Mouse (Mus musculus) adrenal gland, adult 18-20 months (tissue): ENCODE data around the gene Katnal1. TPM values are rescaled to one million over a fixed set of nuclear protein-coding genes. Genes with fewer than 3 reads are reported as not detected.

Source experiments
- DNase-seq, 2 experiments: peaks; one replicate each; pipeline ENCODE4 v3.0.0; 2021 to 2022; ENCODE audit warnings: low spot score in 2 of 2
- total RNA-seq, 2 experiments: library from RNA; stranded (reverse); gene quantifications; 1 replicate in 1 of 2; 2 replicates in 1 of 2; pipeline ENCODE4 v1.2.3; 2021

Gene Katnal1
- total RNA-seq, 2 experiments from 2014 or later = 5.8 to 8.3 TPM

DNA sequence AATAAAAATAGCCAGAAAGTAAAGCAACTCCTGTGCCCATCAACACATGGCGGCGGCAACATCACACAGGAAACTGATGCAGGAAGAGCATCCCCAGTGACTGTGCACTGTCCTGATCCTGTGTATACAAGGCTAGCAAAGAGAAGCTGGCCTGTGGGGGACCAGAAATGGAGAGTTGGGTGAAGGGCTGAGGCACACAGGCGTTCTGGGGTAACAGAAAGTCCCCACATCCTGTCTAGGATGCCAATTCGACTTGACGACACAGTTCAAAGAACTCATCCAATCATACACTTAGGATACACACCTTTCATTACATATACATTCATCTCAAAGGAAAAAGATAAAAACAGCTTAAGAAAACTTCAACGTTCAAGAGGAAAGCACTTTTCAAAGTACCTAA is 41.1 kb downstream of the Katnal1 start:
- DNase-seq = no peak

DNA sequence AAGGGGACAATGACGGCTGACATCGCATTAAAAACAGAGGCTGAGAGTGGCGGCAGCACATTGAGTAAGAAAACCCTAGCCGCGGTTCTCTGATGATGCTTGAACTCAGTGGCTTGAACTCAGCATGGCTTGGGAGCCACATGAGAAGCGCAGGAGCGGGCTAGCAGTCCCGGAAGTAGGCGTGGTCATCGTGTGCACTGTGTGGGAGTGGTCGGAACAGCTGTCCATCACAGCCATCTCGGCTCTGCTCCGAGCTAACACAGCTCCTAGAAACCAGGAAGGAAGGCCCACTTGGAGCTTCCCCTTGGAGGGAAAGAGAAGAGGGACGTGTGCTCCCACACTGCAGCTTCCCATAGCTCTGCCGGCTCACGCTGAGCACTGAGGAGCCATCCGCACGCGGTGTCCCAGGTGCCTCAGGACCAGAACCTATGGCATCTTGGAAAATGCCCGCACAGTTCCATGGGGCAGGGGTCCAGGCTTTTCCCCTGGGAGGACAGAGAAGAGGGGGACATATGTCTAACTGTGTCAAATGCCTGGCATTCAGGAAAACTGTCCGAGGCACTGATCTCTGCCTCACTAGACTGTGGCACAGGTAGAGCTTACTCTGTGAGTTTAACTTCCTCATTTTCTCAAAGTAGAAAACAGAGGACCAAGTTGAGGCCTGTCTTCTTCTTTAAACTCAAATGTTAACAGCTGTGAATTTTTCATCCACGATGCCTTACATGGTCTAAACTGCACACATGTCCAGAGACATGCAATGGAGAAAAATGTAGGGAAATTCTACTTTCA is 43.1 kb downstream of the Katnal1 start:
- DNase-seq = no peak

DNA sequence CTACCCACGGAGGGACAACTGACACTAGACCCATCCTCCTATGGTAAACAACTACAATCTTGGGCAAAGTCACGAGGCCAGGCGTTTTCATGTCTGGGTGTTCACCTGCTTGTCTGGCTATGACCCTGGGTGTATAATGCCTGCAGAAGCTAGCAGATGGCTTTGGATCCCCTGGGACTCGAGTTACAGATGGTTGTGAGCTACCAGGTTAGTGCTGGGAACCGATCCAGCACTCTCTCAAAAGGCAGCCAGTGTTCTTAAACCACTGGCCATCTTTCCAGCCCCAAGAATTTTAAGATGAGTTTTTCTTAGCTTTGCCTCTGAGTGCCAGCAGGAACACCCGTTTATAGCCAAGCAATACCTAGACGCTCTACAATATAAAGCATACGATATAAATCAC is 45.4 kb downstream of the Katnal1 start:
- DNase-seq = no peak

DNA sequence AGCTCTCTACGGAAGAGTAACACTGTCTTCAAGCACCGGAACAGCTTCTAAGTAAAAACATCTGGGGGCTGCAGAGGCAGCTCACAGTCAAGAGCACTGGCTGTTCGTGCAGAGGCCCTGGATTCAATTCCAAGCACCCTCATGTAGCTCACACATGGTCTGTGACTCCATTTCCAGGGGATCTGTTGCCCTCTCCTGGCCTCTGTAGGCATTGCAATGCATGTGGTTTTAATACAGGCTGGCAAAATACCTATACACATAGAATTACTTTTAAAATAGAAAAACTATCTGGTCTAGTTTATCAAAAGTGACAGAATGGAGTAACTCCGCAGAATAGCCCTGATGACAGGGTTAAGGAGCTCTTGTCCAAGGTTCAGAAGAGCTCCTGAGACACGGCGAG is 49.9 kb downstream of the Katnal1 start:
- DNase-seq = no peak

DNA sequence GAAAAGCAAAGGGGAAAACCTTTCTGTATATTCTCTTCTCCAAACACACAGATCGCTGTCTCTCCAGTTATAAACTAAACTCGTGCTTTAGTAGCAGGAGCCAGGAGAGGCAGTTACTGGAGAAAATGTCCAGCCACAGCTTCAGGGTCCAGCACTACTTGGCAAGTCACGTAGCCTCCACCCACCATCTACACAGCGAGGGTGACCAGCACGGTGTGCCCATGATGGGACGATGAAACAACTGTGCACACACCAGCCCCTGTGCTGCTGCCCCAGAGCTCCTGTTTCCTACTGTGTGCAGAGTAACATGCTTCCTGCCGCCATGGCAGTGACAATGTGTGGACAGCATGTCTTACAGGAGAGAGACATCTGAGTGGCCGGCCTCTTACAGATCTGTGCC is 56.0 kb downstream of the Katnal1 start:
- no peak for DNase-seq

DNA sequence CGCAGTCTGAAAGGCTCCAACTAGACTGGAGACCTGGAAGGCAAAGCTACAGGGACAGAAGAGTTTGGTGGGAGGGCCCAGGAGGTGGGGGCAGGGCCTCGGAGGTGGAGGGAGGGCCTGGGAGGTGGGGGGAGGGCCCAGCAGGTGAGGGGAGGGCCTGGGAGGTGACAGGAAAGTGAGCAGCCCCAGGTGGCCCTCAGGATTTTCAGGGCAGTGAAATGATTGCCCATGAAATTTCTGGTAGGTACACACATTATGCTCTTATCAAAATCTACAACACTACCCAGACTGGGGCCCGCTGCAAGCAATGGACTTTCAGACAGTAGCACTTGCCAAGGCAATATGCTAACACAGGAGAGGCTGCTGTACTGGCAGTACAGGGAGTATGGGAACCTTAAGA is 59.5 kb downstream of the Katnal1 start:
- no peak for DNase-seq

DNA sequence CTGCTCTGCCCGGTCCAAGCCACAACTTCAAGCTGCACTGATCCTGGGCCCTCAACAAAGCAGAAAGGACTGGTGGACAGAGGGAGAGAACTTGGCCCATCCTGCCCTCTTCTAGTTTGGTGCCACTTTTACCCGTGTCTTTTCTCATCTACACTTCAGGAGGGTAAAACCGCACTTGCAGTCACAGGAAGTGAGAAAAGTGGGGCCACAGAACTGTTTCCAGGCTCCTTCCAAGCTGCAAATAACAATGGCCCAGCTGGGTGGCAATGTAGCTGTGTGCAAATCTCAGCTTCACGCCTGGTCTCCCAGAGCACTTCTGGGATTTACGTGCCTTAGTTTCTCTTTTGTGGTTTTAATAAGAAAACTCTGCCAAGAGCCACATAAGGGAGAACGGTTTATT is 61.4 kb downstream of the Katnal1 start:
- no peak for DNase-seq

DNA sequence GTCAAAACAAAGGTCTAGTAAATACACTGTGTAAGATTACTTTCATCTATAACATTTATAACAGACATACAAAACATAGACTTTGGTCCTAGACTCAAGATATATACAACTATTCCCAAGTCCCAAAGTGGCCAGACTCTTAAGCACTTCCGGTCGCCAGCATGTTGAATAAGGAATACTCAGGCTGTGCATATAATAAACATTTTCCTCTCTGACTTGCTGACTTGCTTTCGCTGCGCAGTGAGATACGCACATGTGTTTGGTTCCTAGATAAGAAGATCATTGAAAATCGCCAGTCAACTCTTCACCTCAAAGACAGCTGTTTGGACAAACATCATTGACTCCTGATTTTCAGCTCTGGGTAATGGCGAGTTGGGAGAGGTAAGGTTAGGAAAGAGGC is 61.9 kb downstream of the Katnal1 start:
- no peak for DNase-seq

DNA sequence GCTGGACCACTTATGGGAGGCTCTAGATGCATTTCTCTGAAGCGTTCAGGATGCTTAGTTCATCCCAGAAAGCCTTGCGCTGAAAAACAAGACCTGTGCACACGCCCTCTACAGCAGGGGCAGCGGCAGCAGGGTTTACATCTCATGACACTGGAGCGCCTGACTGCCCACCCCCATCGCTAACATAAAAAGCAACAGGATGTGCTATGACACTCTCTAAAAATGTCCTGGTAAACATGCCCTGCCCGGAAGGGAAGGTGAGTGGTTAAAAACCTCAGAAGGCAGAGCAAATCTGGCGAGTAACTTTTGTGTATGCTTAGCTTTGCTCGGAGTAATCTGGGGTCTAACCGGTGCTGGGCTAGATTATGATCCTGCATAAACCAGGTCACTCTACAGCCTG is 62.5 kb downstream of the Katnal1 start:
- no peak for DNase-seq

DNA sequence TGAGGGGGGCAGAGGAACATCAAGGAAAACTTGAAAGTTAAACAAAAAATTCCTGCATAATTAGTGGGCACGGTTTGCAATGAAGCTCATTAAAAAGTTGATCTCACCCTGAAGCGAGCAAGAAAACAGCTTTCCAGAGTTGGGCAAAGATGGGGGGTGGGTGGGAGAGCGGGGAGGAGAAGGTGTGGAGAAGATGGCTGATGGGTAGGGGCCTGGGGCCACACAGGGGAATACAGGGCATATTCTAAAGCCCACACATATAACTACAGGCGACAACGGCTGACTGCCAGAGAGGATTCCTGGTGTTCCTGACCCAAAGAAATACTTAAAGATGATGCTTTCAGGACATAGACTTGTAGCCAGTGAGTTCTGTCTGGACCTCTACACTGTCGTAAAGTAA is 65.7 kb downstream of the Katnal1 start:
- DNase-seq = no peak

DNA sequence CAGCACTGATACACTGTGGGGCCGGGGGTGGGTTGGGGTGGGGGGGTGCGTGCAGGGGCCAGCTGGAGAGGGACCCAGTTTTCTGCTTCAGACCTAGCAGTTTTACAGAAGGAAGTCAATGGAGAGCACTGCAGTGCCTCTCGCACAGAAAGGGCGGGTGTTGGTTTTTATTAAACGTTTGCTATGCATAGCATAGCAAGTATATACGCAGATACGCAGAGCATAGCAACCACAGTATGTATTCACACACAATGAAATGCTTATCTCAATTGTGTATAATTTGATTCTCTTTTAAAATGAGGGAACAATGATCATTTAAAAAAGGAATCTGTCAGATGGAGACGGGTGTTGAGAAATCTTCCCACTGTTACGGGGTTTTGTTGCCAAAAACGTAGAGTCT is 66.3 kb downstream of the Katnal1 start:
- no peak for DNase-seq

DNA sequence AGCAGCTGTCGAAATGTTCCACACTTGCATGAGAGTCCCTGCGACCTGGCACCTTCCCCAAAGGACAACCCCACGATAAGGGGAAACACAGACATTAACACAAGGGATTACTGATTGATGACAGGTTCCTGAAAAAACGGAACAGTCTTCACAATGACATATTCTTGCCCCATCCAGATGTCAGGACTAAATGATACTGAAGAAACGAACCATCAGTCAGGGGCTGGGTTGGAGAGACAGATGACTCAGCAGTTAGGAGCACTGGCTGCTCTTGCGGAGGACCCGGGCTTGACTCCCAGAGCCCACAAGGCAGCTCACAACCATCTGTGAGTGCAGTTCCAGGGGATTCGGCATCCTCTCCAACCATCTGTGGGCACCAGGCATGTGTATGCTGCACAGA is 67.0 kb downstream of the Katnal1 start:
- no peak for DNase-seq

DNA sequence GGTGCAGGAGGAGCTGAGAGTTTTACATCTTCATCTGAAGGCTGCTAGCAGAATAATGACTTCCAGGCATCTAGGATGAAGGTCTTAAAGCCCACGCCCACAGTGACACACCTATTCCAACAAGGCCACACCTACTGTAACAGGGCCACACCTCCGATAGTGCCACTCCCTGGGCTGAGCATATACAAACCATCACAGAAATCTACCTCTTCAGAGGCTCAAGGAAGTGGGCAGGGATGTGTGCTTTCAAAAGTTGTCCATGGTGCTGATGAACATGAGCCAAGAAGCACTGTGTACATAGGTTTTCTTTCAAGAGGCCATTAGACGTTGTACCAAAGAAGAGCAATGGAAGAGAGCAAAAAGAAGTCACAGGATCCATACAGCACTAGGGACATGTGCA is 71.6 kb downstream of the Katnal1 start:
- no peak for DNase-seq

DNA sequence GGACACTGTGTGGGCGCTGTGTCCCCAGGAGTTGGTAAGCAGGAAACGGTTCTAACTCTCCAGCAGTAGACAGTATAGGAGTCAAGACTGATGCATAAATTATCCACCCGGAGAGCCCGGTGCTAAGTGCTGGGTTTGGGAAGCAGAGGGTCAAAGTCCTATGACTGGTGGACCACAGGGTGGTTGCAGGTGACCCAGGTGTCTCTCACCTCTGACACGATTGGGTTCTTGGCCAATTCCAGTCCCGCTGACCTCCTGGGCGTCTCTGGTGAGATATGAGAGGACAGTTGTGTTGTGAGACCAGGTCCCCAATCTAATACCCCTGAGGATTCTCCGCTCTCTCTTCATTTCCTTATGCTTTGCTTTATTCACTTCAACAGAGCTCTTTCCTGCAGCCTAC is 74.1 kb downstream of the Katnal1 start:
- DNase-seq = no peak

DNA sequence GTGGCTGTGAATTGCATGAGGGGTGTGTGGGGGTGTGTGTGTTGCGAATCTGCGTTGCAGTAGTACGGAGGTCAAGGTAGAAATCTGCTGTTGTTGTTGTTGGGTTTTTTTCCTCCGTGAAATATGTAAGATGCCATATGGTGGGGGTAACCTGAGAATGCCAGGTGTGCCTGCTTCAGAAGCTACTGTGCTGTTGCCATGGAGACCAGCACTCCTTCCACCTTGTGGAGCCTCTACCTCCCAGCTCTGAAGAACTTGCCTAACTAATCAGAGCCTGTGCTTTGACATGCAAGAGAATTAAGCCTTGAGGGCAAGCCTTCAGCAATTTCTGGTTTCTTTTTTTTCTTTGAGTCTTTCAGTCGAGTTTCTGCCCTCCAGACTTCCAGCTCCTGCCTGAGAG is 75.0 kb downstream of the Katnal1 start:
- no peak for DNase-seq

DNA sequence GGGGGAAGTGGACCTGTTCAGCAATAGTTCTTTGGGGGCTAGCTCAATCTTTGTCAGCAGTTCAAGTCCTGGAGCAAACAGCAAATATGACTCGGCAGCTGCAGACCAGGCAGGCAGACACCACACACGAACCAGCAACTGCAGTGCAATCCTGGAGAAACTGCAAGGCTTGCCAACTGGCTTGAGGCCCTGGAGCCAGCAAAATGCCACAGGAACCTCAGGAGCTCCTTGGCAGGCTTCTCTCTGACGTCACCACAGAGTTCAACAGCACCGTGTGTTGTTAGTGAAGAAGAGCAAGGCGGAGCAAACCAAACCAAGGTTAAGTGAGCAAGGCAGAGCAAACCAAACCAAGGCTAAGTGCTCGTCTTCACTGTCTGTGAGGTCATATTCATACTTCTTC is 79.6 kb downstream of the Katnal1 start:
- DNase-seq = no peak

DNA sequence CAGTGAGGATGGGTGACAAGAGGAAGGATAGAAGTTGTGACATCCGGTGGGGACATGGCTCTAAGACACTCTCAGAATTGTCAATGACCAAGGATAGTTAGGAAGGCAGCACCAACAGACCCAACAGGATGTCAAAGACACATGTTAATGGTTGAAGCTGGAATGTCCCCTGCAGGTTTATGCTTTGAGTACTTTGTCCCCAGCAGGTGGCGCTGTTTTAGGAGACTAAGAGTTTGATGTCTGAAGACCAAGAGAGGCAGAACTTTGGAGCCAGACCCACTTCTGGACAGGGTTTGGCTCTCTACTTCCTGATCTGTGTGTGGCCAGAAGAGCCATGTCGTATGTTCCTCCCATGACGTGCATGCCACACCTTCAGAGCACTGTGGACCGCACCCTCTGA is 82.1 kb downstream of the Katnal1 start:
- DNase-seq = no peak

DNA sequence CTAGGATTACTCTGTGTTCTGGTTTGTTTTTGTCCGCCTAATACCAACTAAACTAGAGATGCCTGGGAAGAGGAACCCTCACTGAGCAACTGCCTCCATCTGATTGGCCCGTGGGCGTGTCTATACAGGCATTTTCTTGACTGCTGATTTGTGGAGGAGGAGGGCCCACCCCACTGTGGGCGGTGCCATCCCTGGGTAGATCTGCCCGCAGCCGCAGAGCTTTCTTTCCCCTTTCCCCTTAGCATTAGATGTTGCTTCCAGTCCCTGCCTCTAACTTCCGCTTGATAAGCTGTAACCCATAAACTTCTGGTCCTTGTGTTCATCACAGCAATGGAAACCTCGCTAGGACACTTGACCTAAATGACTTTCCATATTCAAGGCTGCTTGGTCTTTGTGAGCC is 92.1 kb downstream of the Katnal1 start:
- DNase-seq = no peak

DNA sequence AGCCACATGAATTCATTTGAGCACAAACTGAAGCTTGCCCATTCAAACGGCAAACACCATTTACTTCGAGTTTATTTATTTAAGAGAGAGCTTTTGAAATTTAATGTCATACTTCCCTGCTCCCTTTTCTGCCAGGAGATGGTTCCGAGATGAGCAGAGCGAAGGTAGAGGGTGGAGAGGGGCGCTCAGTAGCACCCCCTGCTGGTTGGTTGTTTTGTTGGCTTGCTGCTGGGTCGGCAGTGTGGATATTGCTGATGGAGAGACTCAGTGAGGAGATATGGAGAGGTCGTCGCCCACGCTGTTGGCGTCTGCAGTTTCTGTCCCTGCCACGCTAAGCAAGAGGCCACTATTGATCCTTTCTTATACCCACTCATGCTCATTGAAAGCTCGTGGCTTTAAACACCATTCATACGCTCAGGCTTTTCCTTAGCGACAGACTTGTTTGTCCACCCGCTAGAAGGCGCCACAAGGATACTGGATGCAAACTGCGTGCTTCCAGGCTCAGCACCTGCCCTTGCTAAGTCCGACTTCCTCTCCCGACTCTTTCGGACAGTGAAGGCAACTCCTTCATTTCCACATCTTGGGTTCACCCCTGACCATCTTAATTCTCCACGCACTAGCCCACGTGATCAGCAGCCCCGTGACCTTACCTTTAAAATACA is 97.4 kb downstream of the Katnal1 start:
- peak; percentile 84 to 85 for DNase-seq

DNA sequence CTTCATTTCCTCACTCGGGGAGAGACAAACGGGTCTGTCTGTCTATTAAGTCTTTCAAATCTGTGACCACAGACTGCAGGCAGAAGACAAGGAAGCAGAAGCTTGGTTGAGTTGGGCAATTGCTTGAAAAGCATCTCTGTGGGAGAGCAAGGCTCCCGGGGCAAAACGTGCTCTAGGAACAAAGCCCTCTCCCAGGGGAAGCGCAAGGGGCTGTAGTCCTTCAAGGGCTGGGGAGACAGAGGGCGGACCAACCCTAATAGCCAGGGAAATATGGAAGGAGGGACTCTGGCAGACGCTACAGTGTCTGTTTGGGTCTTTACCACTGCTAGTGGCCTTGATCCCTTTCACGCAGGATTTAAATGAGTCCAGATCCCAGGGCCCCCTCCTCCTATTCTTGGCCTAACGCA is 98.0 kb downstream of the Katnal1 start:
- DNase-seq = no peak

DNA sequence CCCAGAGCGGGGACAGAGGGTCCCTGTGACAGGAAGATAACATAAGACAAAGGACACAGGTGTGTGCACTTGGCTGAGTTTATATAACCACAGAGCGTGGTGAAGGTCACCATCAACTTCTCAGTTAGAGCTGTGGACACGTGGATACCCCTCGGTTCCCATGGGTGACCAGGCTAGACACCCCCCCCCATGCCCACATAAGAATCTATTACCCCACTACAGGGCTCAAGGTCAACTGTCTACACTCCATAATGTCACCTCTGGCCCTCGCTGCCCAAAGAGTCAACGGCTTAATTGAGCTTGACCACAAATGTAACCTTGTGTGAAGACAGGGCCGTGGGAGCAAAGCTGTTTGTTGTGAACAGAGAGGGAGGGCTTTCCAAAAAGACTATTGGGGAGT is 103.4 kb downstream of the Katnal1 start:
- no peak for DNase-seq

DNA sequence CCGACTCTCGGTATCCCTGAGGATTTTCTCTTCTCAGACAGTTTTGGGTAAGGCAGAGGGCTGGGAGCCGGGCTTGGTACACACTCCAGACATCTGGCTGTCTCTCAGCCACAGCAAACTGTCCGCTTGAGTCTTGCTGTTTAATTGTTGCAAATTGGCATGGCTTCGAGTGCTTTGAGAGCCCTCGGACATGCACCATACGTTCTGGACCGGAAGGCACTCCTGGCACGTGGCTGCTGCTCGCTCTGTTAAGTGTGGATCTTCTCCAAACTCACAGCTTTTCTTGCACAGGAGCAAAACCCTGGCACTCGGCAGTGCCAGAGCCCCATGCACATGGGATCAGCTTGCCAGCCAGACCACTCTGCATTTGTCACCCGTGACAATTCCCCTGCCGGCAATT is 106.3 kb downstream of the Katnal1 start:
- DNase-seq = no peak
